Mouse (Mus musculus): ENCODE results near the gene Osbpl10.
"Not testable (repeated sequence)": the region's sequence is repeated elsewhere in the genome, so short reads cannot be mapped to it uniquely, and the experiment has no call there.

Gene Osbpl10

GRCm38 (mm10) chr9:115229676-115230075 lies 251.3 kb downstream of the Osbpl10 start:
- no peak for DNase-seq

- no peak for DNase-seq
Observed at GRCm38 (mm10) chr9:115230141-115230540, 251.8 kb downstream of the Osbpl10 start.

DNA sequence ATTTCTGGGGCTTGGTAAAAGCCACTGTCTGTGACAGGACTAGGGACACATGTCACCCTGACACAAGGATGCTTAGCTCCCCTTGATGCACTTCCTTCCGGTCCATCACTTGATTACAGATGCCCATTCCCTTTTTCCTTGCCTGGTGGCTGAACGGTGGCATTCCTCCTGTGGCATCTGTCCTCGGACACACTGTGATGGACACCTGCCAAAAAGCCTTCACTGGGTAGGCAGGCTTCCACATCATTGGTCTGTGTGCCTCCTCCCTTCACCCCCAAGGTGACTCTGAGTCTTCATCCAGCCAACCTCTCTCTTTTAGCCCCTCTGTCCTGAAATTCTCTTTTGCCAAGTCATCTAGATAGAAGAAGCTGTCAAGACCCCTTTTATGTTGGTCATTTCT lies 253.1 kb downstream of the Osbpl10 start:
- peak; percentile 29 to 34 for DNase-seq

GRCm38 (mm10) chr9:115233721-115234120 lies 255.4 kb downstream of the Osbpl10 start:
- DNase-seq = peak in 1 of 2 experiments; percentile 17

DNA sequence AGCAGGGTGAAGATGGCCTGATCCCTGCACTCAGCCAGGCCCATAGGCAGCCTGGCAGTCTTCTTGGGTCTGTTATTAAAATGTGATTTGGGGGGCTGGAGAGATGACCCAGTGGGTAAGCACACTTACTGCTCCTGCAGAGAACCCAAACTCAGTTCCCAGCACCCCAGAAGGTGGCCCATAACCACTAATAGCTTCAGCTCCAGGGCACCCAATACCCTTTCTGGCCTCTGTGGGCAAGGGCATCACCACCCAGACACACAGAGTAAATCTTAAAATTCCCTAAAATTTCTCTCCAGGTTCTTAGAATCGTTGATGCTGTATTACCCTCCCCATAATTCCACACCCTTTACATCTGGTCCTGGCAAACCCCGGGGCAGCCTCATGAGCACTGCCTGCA lies 256.2 kb downstream of the Osbpl10 start:
- DNase-seq = no peak

GRCm38 (mm10) chr9:115236352-115236841 lies 258.0 kb downstream of the Osbpl10 start:
- no peak for DNase-seq

- no peak for DNase-seq
Observed at GRCm38 (mm10) chr9:115237943-115238342, 259.6 kb downstream of the Osbpl10 start.

GRCm38 (mm10) chr9:115239861-115240260 lies 261.5 kb downstream of the Osbpl10 start:
- no peak for DNase-seq

- DNase-seq = no peak
Observed at GRCm38 (mm10) chr9:115243630-115244029, 265.3 kb downstream of the Osbpl10 start.

- no peak for DNase-seq
Observed at GRCm38 (mm10) chr9:115245092-115245491, 266.7 kb downstream of the Osbpl10 start.

- no peak for DNase-seq
Observed at GRCm38 (mm10) chr9:115249145-115249544, 270.8 kb downstream of the Osbpl10 start.

DNA sequence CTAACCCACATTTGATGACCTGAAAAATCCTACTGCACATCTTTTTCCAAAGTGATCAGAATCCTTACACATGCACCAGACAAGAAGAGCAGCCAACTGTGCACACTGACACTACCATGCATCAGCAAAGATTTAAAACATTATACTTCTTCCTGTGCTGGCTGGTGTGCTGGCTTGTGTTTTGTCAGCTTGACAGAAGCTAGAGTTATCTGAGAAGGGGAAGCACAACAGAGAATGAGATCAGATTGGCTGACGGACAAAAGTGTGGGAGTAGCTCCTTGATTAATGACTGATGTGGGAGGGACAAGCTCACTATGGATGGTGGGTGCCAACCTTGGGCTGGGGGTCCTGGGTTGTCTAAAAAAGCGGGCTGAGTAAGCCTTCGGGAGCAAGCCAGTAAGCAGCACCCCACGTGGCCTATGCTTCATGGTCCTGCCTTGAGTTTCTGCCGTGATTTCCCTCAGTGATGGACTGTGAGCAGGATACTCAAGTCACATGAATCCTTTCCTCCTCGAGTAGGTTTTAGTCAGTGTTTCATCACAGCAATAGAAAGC lies 279.4 kb downstream of the Osbpl10 start:
- DNase-seq = no peak

GRCm38 (mm10) chr9:115259866-115260265 lies 281.5 kb downstream of the Osbpl10 start:
- DNase-seq = no peak

- DNase-seq = no peak
Observed at GRCm38 (mm10) chr9:115260464-115260863, 282.1 kb downstream of the Osbpl10 start.

- DNase-seq = peak; percentile 56 to 57
Observed at GRCm38 (mm10) chr9:115261456-115261855, 283.1 kb downstream of the Osbpl10 start.

DNA sequence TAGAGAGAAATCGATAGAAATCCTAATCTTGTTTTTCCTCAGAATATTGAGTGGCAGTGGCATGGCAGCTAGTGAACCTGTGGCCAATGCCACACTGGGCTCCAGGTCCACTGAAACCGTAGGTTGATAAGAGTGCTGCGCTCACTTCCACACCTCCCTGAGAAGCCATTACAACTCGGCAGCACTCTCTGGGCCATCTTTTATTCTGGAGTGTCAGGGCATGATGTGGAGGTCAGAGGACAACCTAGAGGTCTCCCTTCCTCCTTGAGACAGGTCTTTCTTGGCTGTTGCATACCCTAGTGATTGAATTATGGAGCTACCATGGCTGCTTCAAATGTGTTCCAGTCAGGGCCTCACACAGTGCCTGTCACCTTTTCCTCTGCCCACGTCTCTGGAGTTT lies 283.5 kb downstream of the Osbpl10 start:
- DNase-seq = no peak

DNA sequence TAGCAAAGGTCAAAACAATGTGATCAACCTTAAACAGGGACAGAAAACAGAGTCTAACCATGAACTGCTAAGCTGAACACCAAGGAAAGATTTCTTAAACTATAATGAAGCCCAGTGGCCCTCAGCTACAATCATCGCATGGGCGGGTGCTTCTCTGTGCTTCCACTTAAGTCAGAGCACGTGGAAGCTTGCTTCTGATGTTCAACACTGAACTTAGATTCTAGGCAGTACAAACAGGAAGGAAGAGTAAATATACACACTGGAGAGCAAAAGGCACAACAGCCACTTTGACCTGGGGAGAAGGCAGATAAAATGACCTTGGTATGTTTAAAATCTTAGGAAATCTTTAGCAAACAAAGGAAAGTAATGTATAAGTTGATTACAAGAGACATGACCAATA lies 293.2 kb downstream of the Osbpl10 start:
- DNase-seq = no peak

DNA sequence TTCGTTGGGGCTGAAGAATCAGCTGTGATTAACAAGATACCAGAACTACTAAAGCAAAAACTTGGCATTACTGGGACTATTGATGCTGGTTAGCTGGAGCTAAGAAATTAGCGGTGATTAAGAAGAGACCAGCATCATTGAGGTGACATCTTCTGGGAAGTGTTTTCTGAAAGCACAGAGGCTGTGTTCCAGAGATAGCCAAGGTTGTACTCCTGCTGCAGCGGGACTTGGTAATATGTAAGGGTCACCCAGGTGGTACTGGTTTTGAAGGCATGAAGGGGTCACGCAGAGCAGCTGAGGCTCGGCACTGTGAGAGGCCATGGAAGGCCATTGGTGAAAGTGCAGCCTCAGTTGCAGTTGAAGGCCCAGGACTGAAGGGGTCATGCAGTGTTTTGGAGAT lies 294.1 kb downstream of the Osbpl10 start:
- DNase-seq = not testable (repeated sequence)

DNA sequence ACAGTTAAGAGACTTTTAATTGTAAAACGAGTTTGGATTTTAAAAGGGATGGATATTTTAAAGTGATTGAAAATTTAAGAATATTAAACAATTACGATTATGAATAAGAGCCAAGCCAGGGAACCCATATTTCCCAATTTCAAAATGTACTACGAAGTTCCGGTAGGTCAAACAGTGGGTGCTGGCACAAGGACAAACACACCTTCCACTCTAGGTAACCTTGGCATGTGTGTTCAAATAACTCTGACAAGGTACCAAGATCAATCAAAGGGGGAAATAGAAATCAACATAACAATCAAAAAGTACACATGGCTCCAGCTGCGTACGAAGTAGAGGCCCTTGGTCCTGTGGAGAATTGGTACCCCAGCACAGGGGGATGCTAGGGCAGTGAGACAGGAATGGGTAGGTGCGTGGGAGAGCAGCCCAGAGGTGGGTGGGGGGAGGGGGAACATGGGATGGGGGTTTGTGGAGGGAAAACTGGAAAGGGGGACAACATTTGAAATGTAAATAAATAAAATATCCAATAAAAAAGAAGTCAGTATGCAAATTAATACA lies 294.8 kb downstream of the Osbpl10 start:
- DNase-seq = no peak

DNA sequence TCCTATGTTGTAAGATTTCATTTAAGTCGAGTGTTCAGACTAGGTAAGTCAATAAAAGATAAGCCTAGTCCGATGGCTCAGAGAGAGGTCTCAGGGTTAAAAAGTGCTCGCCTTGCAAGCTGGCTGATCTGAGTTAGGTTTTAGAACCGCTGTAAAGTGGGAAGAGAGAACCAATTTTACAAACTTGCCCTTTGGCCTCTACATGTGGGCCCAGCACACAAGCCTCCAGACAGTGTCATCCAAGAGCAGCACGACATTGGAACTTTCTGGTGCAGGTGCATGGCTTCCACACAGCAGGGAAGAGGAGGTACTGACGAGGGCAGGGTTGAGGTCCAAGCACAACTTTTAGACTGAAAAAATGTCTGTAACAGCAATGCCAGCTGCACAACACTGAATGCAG lies 296.4 kb downstream of the Osbpl10 start:
- no peak for DNase-seq

- no peak for DNase-seq
Observed at GRCm38 (mm10) chr9:115278641-115279040, 300.3 kb downstream of the Osbpl10 start.

Data from cerebellum, postnatal 14 days (tissue).